Mouse (Mus musculus): ENCODE measurements around the gene Npl. TPM values are rescaled to one million over a fixed set of nuclear protein-coding genes. Genes with fewer than 3 reads are reported as not detected.
A peak's percentile ranks its signal among the peaks of the same experiment; 100 is the strongest.
"Not testable (repeated sequence)": the region's sequence is repeated elsewhere in the genome, so short reads cannot be mapped to it uniquely, and the experiment has no call there.

The Npl gene
- total RNA-seq, 2 experiments from 2014 or later = 1.7 to 1.9 TPM

GRCm38 (mm10) chr1:153491345-153491744 is 58.5 kb downstream of the Npl start:
- intact Hi-C loops (cut with DNase I) = no loop called here
- DNase-seq = no peak

DNA sequence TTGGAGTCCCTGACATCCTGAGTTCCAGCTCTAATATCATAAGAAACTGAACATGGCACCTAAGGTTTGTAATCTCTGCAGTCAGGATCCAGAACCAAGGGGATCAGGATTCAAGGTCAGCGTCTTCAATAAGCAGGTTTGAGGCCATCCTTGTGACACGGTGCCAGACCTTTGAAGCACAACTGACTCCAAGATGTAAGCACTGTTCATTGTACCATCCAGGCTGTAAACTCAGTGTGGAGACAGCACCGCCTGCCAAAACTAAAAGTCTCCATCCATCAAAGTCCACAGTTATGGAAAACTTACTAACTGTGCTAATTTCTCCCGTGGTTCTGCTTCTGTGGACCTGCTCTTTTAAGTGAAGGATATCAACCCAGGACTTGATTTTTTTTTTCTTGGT is 59.9 kb downstream of the Npl start:
- intact Hi-C loops (cut with DNase I) = no loop called here

GRCm38 (mm10) chr1:153489540-153489939 is 60.3 kb downstream of the Npl start:
- no peak for DNase-seq
- intact Hi-C loops (cut with DNase I) = no loop called here

More for the DNA sequence above, 59.9 kb downstream of the Npl start:
- no peak for DNase-seq

- intact Hi-C loops (cut with DNase I) = no loop called here
- DNase-seq = no peak
Observed at GRCm38 (mm10) chr1:153489132-153489531, 60.7 kb downstream of the Npl start.

GRCm38 (mm10) chr1:153487500-153487879 is 62.4 kb downstream of the Npl start, which contains the start of gene Dhx9:
Dhx9 (minus strand) TSS chr1:153487660.
- intact Hi-C loops (cut with DNase I) = no loop called here
- peak; percentile 97 to 99 for DNase-seq

DNA sequence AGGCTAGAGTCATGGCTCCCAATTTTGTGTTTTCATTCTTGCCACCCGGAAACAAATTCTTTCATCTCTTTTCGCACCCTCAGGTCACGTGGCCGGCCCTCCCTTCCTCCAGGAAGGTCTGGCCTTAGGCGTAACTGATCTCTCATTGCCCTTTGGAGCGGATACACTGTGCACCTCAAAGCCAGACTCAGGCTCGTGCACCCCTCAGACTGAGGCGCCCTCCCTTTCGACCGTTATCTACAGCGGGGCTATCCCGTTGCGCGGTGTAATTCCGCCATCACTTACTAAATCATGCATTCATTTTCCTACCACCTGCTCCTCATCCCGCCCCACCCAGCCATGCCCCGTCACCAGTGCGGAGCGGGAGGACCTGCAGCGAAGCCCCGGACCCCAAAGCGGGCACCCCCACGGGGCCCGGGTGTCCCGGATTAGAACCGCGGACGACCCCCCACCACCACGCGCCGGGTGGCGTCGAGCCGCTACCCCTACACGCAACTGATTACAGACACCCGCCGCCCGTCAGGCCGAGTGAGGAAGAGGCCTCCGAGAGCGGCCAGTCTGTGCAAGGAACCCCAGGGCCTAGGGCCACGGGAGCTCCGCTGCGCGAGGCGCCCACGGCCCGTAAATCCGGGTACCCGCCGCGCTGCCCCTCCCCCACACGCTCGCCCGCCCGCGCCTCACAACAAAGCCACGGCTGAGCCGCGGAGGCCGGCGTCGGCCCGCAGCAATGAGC is 62.9 kb downstream of the Npl start:
- DNase-seq = no peak
- intact Hi-C loops (cut with DNase I) = no loop called here

DNA sequence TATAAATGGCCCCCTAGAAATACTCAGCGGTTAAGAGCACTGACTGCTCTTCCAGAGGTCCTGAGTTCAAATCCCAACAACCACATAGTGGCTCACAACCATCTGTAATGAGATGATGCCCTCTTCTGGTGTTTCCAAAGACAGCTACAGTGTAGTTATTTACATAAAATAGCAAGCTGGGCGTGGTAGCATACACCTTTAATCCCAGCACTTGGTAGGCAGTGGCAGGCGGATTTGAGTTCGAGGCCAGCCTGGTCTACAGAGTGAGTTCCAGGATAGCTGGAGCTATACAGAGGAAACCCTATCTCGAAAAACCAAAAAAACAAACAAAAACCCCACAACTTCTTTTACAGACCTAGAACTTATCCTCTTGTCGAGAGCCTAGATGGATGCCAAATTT is 63.7 kb downstream of the Npl start:
- DNase-seq; intact Hi-C loops (cut with DNase I): not testable (repeated sequence)

GRCm38 (mm10) chr1:153485201-153485796 is 64.5 kb downstream of the Npl start:
- intact Hi-C loops (cut with DNase I) = no loop called here
- DNase-seq = no peak

DNA sequence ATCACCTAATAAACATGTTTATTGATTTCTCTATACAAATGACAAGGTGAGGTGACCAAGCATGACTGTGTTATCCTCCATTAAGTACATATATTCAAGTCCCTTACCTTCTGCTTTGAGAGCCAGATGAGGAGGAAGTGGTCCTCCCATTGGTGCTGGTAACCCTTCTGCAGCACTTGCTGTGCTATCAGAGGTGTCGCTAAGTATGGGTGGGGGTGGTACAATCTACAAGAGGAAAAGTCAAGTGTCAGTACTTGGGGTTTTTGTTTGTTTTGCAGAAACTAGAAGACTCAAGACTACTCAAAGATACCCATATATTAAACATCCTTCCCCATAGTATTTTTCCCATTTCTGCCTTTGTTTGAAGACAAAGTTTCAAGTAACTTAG is 68.8 kb downstream of the Npl start:
- no peak for DNase-seq
- intact Hi-C loops (cut with DNase I) = no loop called here

- DNase-seq = peak; percentile 32 to 57
- intact Hi-C loops (cut with DNase I) = no loop called here
Observed at GRCm38 (mm10) chr1:153480386-153481024, 69.3 kb downstream of the Npl start.

GRCm38 (mm10) chr1:153479296-153479695 is 70.5 kb downstream of the Npl start:
- no peak for DNase-seq
- intact Hi-C loops (cut with DNase I) = no loop called here

DNA sequence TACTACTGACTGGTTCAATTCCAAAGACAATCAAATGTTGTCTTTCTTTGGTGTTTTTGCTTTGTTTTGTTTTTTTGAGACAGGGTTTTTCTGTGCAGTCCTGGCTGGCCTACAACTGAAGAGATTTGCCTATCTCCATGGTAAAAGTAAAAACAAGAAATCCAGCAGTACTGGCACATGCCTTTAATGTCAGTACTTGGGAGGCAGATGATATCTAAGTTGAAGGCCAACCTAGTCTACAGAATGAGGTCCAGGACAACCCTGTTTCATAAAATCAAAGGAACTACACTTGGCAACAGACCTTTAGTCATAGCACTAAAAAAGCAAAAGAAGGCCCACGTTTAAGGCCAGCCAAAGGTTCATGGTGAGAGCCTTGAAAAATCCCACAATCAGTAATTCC is 88.0 kb downstream of the Npl start:
- intact Hi-C loops (cut with DNase I) = loop anchor here (10.0 kb wide), 1 partner anchor 617 kb away; no protein-coding TSS in a partner anchor

GRCm38 (mm10) chr1:153456137-153456536 is 93.7 kb downstream of the Npl start:
- intact Hi-C loops (cut with DNase I) = no loop called here
- no peak for DNase-seq

More for the DNA sequence above, 88.0 kb downstream of the Npl start:
- no peak for DNase-seq

- DNase-seq = no peak
- intact Hi-C loops (cut with DNase I) = no loop called here
Observed at GRCm38 (mm10) chr1:153453146-153453642, 96.7 kb downstream of the Npl start.

Other genes starting within 250 kb of the Npl start
- 100 to 1,000 TPM in 1 of 2 experiments, 10 to 100 TPM in 1; 79.6 to 103 TPM for gene Lamc1, start 217.3 kb downstream of the Npl start, total RNA-seq (2021)
- gene Shcbp1l, start 124.9 kb downstream of the Npl start, total RNA-seq (2021) = not detected
- 10 to 100 TPM; 24.7 to 29.1 TPM for gene Dhx9, start 62.4 kb downstream of the Npl start, total RNA-seq (2021)
- under 1 TPM in 1 of 2 experiments, not detected in 1; 0.05 TPM for gene Rgs8, start 103.0 kb upstream of the Npl start, total RNA-seq (2021)
- gene Rgs16, start 190.3 kb upstream of the Npl start, total RNA-seq (2021) = 1 to 10 TPM in 1 of 2 experiments, under 1 TPM in 1; 0.62 to 1.1 TPM
- gene Rnasel, start 199.4 kb upstream of the Npl start, total RNA-seq (2021) = 1 to 10 TPM in 1 of 2 experiments, under 1 TPM in 1; 0.99 to 1.4 TPM